In genomic region chr10:81136706-81137231, GRCm38 (mm10) we compare ENCODE assay signal across 8 mouse cellular contexts. TPM values are rescaled to one million over a fixed set of nuclear protein-coding genes. Genes with fewer than 3 reads are reported as not detected.
DNase-seq lines count a peak whose midpoint lies in the region; ATAC-seq lines count a peak whose summit lies in the region.

No protein-coding gene starts in this region.

- no peaks in the 10 kb centered on the region for H3K36me3 ChIP-seq in hindbrain, embryonic 11.5 days (ENCODE audit: control insufficient read depth, insufficient read depth, low read length)
- peaks cover 13% of the 10 kb centered on the region for H3K36me3 ChIP-seq in limb, embryonic 10.5 days
- no peaks in the 10 kb centered on the region for H3K36me3 ChIP-seq in midbrain, embryonic 16.5 days (ENCODE audit: control insufficient read depth, insufficient read depth, low read length)
- no peaks in the 10 kb centered on the region for H3K36me3 ChIP-seq in stomach, embryonic 14.5 days (ENCODE audit: control insufficient read depth, insufficient read depth, low read length)

- H3K9ac ChIP-seq in hindbrain, embryonic 11.5 days (ENCODE audit: low read depth, low read length), result peak overlapping the region; percentile 73
- peak overlapping the region; percentile 92 for H3K9ac ChIP-seq in midbrain, embryonic 16.5 days (ENCODE audit: low read depth, low read length)
- peak overlapping the region; percentile 99 for H3K9ac ChIP-seq in stomach, embryonic 14.5 days (replicated peaks; ENCODE audit: low read depth, low read length)

- peak overlapping the region; percentile 56 for H3K4me3 ChIP-seq in hindbrain, embryonic 11.5 days (ENCODE audit: low read depth, low read length)
- peak overlapping the region; percentile 91 for H3K4me3 ChIP-seq in limb, embryonic 10.5 days
- H3K4me3 ChIP-seq in midbrain, embryonic 16.5 days (ENCODE audit: low read depth, low read length), result peak overlapping the region; percentile 90
- peak overlapping the region; percentile 94 for H3K4me3 ChIP-seq in stomach, embryonic 14.5 days (ENCODE audit: low read depth, low read length)

- H3K4me2 ChIP-seq in hindbrain, embryonic 11.5 days (replicated peaks; ENCODE audit: low read depth, low read length), result peak overlapping the region; percentile 96
- H3K4me2 ChIP-seq in midbrain, embryonic 16.5 days (ENCODE audit: low read length), result peak overlapping the region; percentile 96
- peak overlapping the region; percentile 84 for H3K4me2 ChIP-seq in stomach, embryonic 14.5 days (replicated peaks; ENCODE audit: low read depth, low read length)

- under 1% methylated on average over 30 of the region's 50 CpGs for WGBS in hindbrain, embryonic 11.5 days
- WGBS in limb, embryonic 10.5 days, result under 1% methylated on average over 48 of the region's 50 CpGs
- WGBS in midbrain, embryonic 16.5 days, result under 1% methylated on average over 36 of the region's 50 CpGs
- WGBS in stomach, embryonic 14.5 days, result 1% methylated on average over 50 of the region's 50 CpGs

- no peaks in the 10 kb centered on the region for H3K9me3 ChIP-seq in hindbrain, embryonic 11.5 days (ENCODE audit: control insufficient read depth, low read length)
- H3K9me3 ChIP-seq in limb, embryonic 10.5 days (replicated peaks), result no peaks in the 10 kb centered on the region
- H3K9me3 ChIP-seq in midbrain, embryonic 16.5 days (replicated peaks; ENCODE audit: control insufficient read depth, low read length, poor library complexity, severe bottlenecking), result no peaks in the 10 kb centered on the region
- no peaks in the 10 kb centered on the region for H3K9me3 ChIP-seq in stomach, embryonic 14.5 days (ENCODE audit: control insufficient read depth, low read depth, low read length)

- H3K27ac ChIP-seq in hindbrain, embryonic 11.5 days (ENCODE audit: low read depth, low read length), result peak overlapping the region; percentile 90
- peak overlapping the region; percentile 98 for H3K27ac ChIP-seq in limb, embryonic 10.5 days
- peak overlapping the region; percentile 94 for H3K27ac ChIP-seq in midbrain, embryonic 16.5 days (ENCODE audit: low read length)
- H3K27ac ChIP-seq in stomach, embryonic 14.5 days (ENCODE audit: low read length), result peak overlapping the region; percentile 99

- DNase-seq in layer of hippocampus, adult 11-12 months (ENCODE audit: low spot score), result peak; percentile 81
- DNase-seq in layer of hippocampus, adult 9-11 months, result no peak
- peak; percentile 48 for DNase-seq in c-Kit-negative CD71-positive TER-119-positive erythroid progenitor cells, embryonic 14.5 days (ENCODE audit: low read depth, low spot score)
- peak; percentile 85 to 86 for DNase-seq in frontal cortex, postnatal 10 days (ENCODE audit: low spot score in 2 of 2)
- peak; percentile 86 for DNase-seq in hindbrain, embryonic 11.5 days (ENCODE audit: low spot score)
- peak; percentile 88 for DNase-seq in limb, embryonic 10.5 days (ENCODE audit: low spot score)

- peaks cover 28% of the 10 kb centered on the region for H3K27me3 ChIP-seq in hindbrain, embryonic 11.5 days (ENCODE audit: control insufficient read depth, insufficient read depth, low read length)
- H3K27me3 ChIP-seq in limb, embryonic 10.5 days (ENCODE audit: low read depth, poor library complexity, severe bottlenecking), result peaks cover 34% of the 10 kb centered on the region
- H3K27me3 ChIP-seq in midbrain, embryonic 16.5 days (ENCODE audit: control insufficient read depth, insufficient read depth, low read depth, low read length), result peaks cover 25% of the 10 kb centered on the region
- peaks cover 4% of the 10 kb centered on the region; the same call in 1 of the 2 replicates for H3K27me3 ChIP-seq in stomach, embryonic 14.5 days (ENCODE audit: control insufficient read depth, insufficient read depth, low read length)

- peak; percentile 63 for ATAC-seq in hindbrain, embryonic 11.5 days (ENCODE audit: low FRiP score)
- peak; percentile 47 for ATAC-seq in midbrain, embryonic 16.5 days
- peak; percentile 16; the same call in 1 of the 2 replicates for ATAC-seq in stomach, embryonic 14.5 days (ENCODE audit: insufficient number of reproducible peaks, insufficient read depth, low FRiP score, low read depth)

- peaks cover 20% of the 10 kb centered on the region for H3K4me1 ChIP-seq in hindbrain, embryonic 11.5 days (replicated peaks; ENCODE audit: control insufficient read depth, insufficient read depth, low read length)
- peaks cover 68% of the 10 kb centered on the region for H3K4me1 ChIP-seq in limb, embryonic 10.5 days
- peaks cover 36% of the 10 kb centered on the region for H3K4me1 ChIP-seq in midbrain, embryonic 16.5 days (ENCODE audit: control insufficient read depth, insufficient read depth, low read length)
- peaks cover 42% of the 10 kb centered on the region for H3K4me1 ChIP-seq in stomach, embryonic 14.5 days (ENCODE audit: control insufficient read depth, insufficient read depth, low read length)

RNA-seq across cellular contexts. Expression of gene Zbtb7a, which starts 1.7 kb away (rescaled TPM):
- 6.6 and 7.9 TPM in 2 replicates for polyA plus RNA-seq in hindbrain, embryonic 11.5 days (2014; fragmentation: Nextera tagmentation; extraction: Ambion mirVana)
- 9.6 and 11.7 TPM in 2 replicates for polyA plus RNA-seq in limb, embryonic 10.5 days (2016; fragmentation: Nextera tagmentation; extraction: Ambion mirVana)
- polyA plus RNA-seq in midbrain, embryonic 16.5 days (2015; fragmentation: Nextera tagmentation; extraction: Ambion mirVana), result 11.3 and 12.6 TPM in 2 replicates
- polyA plus RNA-seq in stomach, embryonic 14.5 days (2014; fragmentation: Nextera tagmentation; extraction: Ambion mirVana), result 25.5 and 27.4 TPM in 2 replicates

RNA-seq across cellular contexts. Expression of gene Pias4, which starts 31.0 kb away (rescaled TPM):
- 52.7 and 54.1 TPM in 2 replicates for polyA plus RNA-seq in hindbrain, embryonic 11.5 days (2014; fragmentation: Nextera tagmentation; extraction: Ambion mirVana)
- polyA plus RNA-seq in limb, embryonic 10.5 days (2016; fragmentation: Nextera tagmentation; extraction: Ambion mirVana), result 73.6 and 73.9 TPM in 2 replicates
- 49.7 and 52.2 TPM in 2 replicates for polyA plus RNA-seq in midbrain, embryonic 16.5 days (2015; fragmentation: Nextera tagmentation; extraction: Ambion mirVana)
- polyA plus RNA-seq in stomach, embryonic 14.5 days (2014; fragmentation: Nextera tagmentation; extraction: Ambion mirVana), result 32.7 and 40.9 TPM in 2 replicates

RNA-seq across cellular contexts. Expression of gene Map2k2, which starts 31.1 kb away (rescaled TPM):
- polyA plus RNA-seq in hindbrain, embryonic 11.5 days (2014; fragmentation: Nextera tagmentation; extraction: Ambion mirVana), result 201 and 203 TPM in 2 replicates
- 244 and 245 TPM in 2 replicates for polyA plus RNA-seq in limb, embryonic 10.5 days (2016; fragmentation: Nextera tagmentation; extraction: Ambion mirVana)
- 227 and 233 TPM in 2 replicates for polyA plus RNA-seq in midbrain, embryonic 16.5 days (2015; fragmentation: Nextera tagmentation; extraction: Ambion mirVana)
- polyA plus RNA-seq in stomach, embryonic 14.5 days (2014; fragmentation: Nextera tagmentation; extraction: Ambion mirVana), result 164 and 167 TPM in 2 replicates

RNA-seq across cellular contexts. Expression of gene Creb3l3, which starts 38.1 kb away (rescaled TPM):
- 0.23 and 0.49 TPM in 2 replicates for polyA plus RNA-seq in hindbrain, embryonic 11.5 days (2014; fragmentation: Nextera tagmentation; extraction: Ambion mirVana)
- polyA plus RNA-seq in limb, embryonic 10.5 days (2016; fragmentation: Nextera tagmentation; extraction: Ambion mirVana), result 0.58 and 0.66 TPM in 2 replicates
- polyA plus RNA-seq in midbrain, embryonic 16.5 days (2015; fragmentation: Nextera tagmentation; extraction: Ambion mirVana), result 0.24 and 0.33 TPM in 2 replicates
- polyA plus RNA-seq in stomach, embryonic 14.5 days (2014; fragmentation: Nextera tagmentation; extraction: Ambion mirVana), result 0.22 and 0.56 TPM in 2 replicates

RNA-seq across cellular contexts. Expression of gene Eef2, which starts 39.7 kb away (rescaled TPM):
- polyA plus RNA-seq in hindbrain, embryonic 11.5 days (2014; fragmentation: Nextera tagmentation; extraction: Ambion mirVana), result 380 and 413 TPM in 2 replicates
- polyA plus RNA-seq in limb, embryonic 10.5 days (2016; fragmentation: Nextera tagmentation; extraction: Ambion mirVana), result 575 and 611 TPM in 2 replicates
- 535 and 543 TPM in 2 replicates for polyA plus RNA-seq in midbrain, embryonic 16.5 days (2015; fragmentation: Nextera tagmentation; extraction: Ambion mirVana)
- polyA plus RNA-seq in stomach, embryonic 14.5 days (2014; fragmentation: Nextera tagmentation; extraction: Ambion mirVana), result 416 and 434 TPM in 2 replicates
